Mouse (Mus musculus) ES-E14 (cell line): ENCODE data around the gene Gm11733. TPM values are rescaled to one million over a fixed set of nuclear protein-coding genes. Genes with fewer than 3 reads are reported as not detected.
A peak's percentile ranks its signal among the peaks of the same experiment; 100 is the strongest.

Source experiments
- DNase-seq: peaks from one replicate; pipeline ENCODE4 v3.0.0-alpha.2; 2013; ENCODE audit warnings: low read depth, low spot score
- H3K27ac ChIP-seq: 2 replicates; pipeline ENCODE4 v1.5.1; 2012; ENCODE audit warnings: low read depth, mild to moderate bottlenecking, low read length, moderate library complexity, mixed read lengths; ENCODE audit not compliant: poor library complexity, insufficient read depth, severe bottlenecking
- H3K36me3 ChIP-seq: 2 replicates; pipeline ENCODE4 v1.6.1; 2012; ENCODE audit warnings: mild to moderate bottlenecking, low read length, moderate library complexity, mixed read lengths; ENCODE audit not compliant: control insufficient read depth, poor library complexity, insufficient read depth, severe bottlenecking
- H3K4me1 ChIP-seq, 2 experiments: fragments of 150-350 bp in 1 of 2; sonication (generic) in 1 of 2; 2 replicates each; pipeline ENCODE4 v1.6.1; 2012; ENCODE audit warnings: low read length in 2 of 2, mild to moderate bottlenecking in 1 of 2, mixed read lengths in 1 of 2; ENCODE audit not compliant: control insufficient read depth in 2 of 2, insufficient read depth in 2 of 2, poor library complexity in 1 of 2
- H3K4me3 ChIP-seq, 2 experiments: fragments of 150-350 bp in 1 of 2; sonication (generic) in 1 of 2; 2 replicates each; pipeline ENCODE4 v1.5.1; 2012; ENCODE audit warnings: low read length in 2 of 2, low read depth in 1 of 2, mild to moderate bottlenecking in 1 of 2, mixed read lengths in 1 of 2; ENCODE audit not compliant: insufficient read depth in 1 of 2, poor library complexity in 1 of 2, severe bottlenecking in 1 of 2
- H3K9ac ChIP-seq: 2 replicates; pipeline ENCODE4 v1.6.1; 2012; ENCODE audit warnings: low read depth, mild to moderate bottlenecking, low read length, mixed read lengths; ENCODE audit not compliant: poor library complexity, insufficient read depth, severe bottlenecking
- H3K9me3 ChIP-seq: fragments of 150-350 bp; sonication (generic); 2 replicates; pipeline ENCODE4 v1.6.1; 2012; ENCODE audit warnings: low read depth, mild to moderate bottlenecking, low read length; ENCODE audit not compliant: control insufficient read depth, insufficient read depth
- CHD2 ChIP-seq: IDR thresholded peaks from 2 replicates; pipeline ENCODE4 v1.6.1; 2014; ENCODE audit warnings: mild to moderate bottlenecking, low read depth, low read length, inconsistent platforms
- HCFC1 ChIP-seq: IDR thresholded peaks from 2 replicates; pipeline ENCODE4 v1.6.1; 2012; ENCODE audit warnings: low read length, inconsistent platforms, borderline replicate concordance; ENCODE audit not compliant: insufficient read depth
- MAFK ChIP-seq: IDR thresholded peaks from 2 replicates; pipeline ENCODE4 v1.6.1; 2014; ENCODE audit warnings: mild to moderate bottlenecking, low read depth, low read length, inconsistent platforms; ENCODE audit not compliant: insufficient read depth
- ZC3H11A ChIP-seq: IDR thresholded peaks from 2 replicates; pipeline ENCODE4 v1.6.1; 2012; ENCODE audit warnings: low read depth, mild to moderate bottlenecking, inconsistent platforms, low read length, borderline replicate concordance
- ZNF384 ChIP-seq: IDR thresholded peaks from 2 replicates; pipeline ENCODE4 v1.6.1; 2012; ENCODE audit warnings: low read depth, low read length, inconsistent platforms
- in situ Hi-C, 2 experiments: fragments of 600-800 bp; cut with MboI; formaldehyde crosslinking; loops; one replicate each; pipeline ENCODE4 v1.15.1; 2025; ENCODE audit warnings: low sequenced_read_pairs in 2 of 2, inconsistent platforms in 1 of 2; ENCODE audit not compliant: unreplicated experiment in 2 of 2
- total RNA-seq: library from RNA; depleted of rRNA; stranded (reverse); fragments of 300-350 nt; gene quantifications from 2 replicates; pipeline ENCODE4 v1.2.3, GENCODE M21; 2012

Gene Gm11733
- total RNA-seq, 1 experiment, result not detected

DNA sequence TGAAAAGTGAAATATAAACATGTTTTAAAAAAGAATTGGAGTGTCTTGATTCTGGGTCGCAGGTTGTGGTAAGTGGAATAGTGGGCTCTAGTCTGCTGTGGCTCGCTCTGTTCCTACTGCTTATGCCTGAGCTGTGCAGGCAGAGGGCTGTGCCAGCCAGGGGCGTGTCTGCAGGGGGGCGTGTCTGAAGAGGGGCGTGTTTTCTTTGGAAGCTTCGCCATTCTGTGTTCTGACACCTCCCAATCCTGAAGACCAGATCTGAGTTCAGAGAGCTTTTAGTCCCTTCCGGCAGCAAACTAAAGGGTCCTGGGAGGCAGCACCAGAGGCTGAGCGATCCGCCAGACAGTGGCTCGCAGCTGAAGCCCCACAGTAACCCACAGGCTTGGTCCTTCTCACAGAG lies 8.5 kb upstream of the Gm11733 start:
- Histone ChIP-seq H3K9ac (peak overlapping the region; percentile 22; the same call in 1 of the 2 replicates), H3K9me3 (no peaks in the 10 kb centered on the region), H3K36me3 (no peaks in the 10 kb centered on the region), H3K27ac (no peak overlapping the region), H3K4me1 (peaks cover 3 to 48% of the 10 kb centered on the region in 2 experiments; a peak in 2 of 4 replicates), H3K4me3 (peak overlapping the region; percentile 39 to 51; a peak in 3 of 4 replicates)
- no peak for DNase-seq
- TF ChIP-seq MAFK (no peak), ZC3H11A (no peak), HCFC1 (no peak), ZNF384 (no peak), CHD2 (no peak)
- in situ Hi-C loops, result no loop called here

DNA sequence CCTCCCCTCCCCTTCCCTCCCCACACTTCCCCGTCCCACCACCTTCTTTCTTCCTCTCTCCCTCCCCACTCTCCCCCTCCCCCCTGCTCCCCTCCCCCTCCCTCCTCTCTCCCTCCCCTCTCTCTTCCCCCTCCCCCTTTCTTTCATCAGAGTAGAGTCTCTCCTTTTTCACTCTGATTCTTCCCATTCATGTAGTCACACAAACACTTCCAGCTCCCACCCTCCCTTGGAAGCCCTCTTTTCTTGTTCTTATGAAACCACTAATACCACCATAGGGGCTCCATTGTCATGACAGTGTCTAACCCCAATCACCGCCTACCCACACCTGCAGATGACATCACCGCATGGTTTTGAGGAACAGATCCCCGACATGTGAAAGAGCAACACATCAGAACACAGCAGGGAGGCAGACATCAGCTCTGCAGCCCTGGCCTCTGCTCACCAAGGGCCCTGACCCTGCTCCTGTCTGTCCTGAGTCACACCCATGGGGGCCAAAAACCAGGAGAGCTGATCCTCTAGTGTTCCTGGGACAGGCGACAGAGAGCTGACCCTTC lies 7.5 kb upstream of the Gm11733 start:
- no peaks in the 10 kb centered on the region for H3K9me3 ChIP-seq
- peaks cover 3 to 45% of the 10 kb centered on the region in 2 experiments; a peak in 2 of 4 replicates for H3K4me1 ChIP-seq
- no peaks in the 10 kb centered on the region for H3K36me3 ChIP-seq
- H3K9ac ChIP-seq, result no peak overlapping the region
- no peak overlapping the region for H3K4me3 ChIP-seq
- no peak for TF ChIP-seq MAFK
- no peak for TF ChIP-seq ZC3H11A
- TF ChIP-seq CHD2, result no peak
- no peak for TF ChIP-seq HCFC1
- TF ChIP-seq ZNF384, result no peak
- in situ Hi-C loops, result no loop called here
- H3K27ac ChIP-seq, result no peak overlapping the region
- DNase-seq, result no peak

DNA sequence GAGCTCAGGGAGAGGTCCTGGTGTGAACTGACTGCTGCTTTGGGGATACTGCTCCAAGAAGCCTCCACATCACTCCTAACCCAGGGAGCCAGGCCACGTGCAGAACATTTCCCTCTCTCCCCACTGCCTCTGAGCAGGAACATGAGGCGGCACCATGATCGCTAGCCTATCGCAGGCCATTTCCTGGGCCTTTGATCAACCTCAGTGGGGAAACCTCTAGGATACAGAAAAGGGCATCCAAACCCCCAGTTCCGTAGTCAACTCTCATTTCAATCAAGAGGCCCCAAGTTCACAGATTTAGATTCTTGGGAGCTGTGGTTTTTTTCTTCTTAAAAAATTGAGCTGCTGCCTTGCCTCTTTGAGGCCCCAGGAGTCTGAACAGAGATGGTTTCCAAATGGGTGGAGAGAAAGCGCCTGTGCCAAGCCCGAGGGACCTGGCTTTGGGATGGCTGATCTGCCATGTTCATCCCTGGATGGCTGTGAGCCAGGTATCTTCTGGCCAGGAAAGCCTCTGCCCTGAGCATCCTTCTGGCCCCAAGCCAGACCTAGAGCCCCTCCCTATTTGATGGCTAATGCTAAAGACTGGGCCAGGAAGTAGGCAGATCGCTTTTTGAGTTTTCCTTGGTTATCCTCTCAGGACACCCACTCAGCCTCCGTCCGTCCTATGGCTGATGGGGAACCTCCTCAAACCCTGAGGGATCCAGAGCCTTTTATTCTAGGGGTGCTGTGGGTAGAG lies 5.7 kb upstream of the Gm11733 start:
- in situ Hi-C loops, result no loop called here
- no peak overlapping the region for H3K27ac ChIP-seq
- H3K9ac ChIP-seq, result no peak overlapping the region
- H3K4me1 ChIP-seq, result peaks cover 3 to 41% of the 10 kb centered on the region in 2 experiments; a peak in 2 of 4 replicates
- no peaks in the 10 kb centered on the region for H3K36me3 ChIP-seq
- no peaks in the 10 kb centered on the region for H3K9me3 ChIP-seq
- DNase-seq, result no peak
- no peak overlapping the region for H3K4me3 ChIP-seq
- TF ChIP-seq HCFC1 (no peak), ZNF384 (no peak)

DNA sequence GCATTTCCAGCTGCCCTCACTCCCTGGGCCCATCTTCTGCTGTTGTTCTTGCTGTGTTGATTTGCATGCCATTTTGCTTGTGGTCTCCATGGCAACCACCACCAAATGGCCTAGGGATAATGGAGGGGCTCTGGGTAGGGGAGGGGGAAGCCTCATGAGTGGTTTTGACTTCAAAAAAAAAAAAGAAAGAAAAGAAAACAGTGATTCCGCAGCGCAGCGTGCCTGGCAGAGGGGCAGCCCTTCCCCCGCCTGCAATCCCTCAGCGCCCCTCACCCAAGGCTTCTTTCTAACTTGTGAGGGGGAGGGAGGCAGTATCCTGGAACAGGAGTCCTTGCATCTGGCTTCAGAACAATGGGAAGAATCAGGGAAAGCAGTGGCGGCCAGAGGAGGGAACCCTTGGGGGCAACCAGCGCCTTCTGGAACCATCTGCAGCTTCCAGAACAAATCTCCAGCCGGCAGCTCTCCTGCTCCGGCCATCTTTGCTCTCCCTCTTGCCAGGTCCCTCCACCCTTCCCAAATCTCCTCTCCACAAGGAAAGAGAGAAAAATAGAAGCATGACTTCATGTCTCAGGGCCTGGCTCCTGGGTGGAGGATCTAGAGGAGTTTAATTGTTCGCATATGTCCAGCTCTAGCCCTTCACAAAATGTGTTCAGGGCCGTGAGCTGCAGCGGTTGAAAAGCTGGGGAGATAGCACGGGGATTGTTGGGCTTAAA lies 5.0 kb upstream of the Gm11733 start:
- H3K4me3 ChIP-seq, result no peak overlapping the region
- peaks cover 3 to 41% of the 10 kb centered on the region in 2 experiments; a peak in 2 of 4 replicates for H3K4me1 ChIP-seq
- peak; percentile 27; the same call in 1 of the 2 replicates for TF ChIP-seq ZNF384
- no peak for TF ChIP-seq ZC3H11A
- no peaks in the 10 kb centered on the region for H3K36me3 ChIP-seq
- H3K9me3 ChIP-seq, result no peaks in the 10 kb centered on the region
- 0 out of 2 replicates have a peak overlapping the region, but pooled peaks have one; percentile 14 for H3K27ac ChIP-seq
- DNase-seq, result no peak
- in situ Hi-C loops, result no loop called here
- peak overlapping the region; percentile 23; the same call in 1 of the 2 replicates for H3K9ac ChIP-seq
